Mouse (Mus musculus) urinary bladder, postnatal 36 days (tissue): ENCODE results near the gene Gata5.

Source experiments
- DNase-seq, 2 experiments: peaks; one replicate each; pipeline ENCODE4 v3.0.0; 2022; ENCODE audit warnings: low spot score in 2 of 2, mixed read lengths in 1 of 2

Gene Gata5

GRCm38 (mm10) chr2:180334551-180334986 is at the start of gene Gata5:
TSS of gene Gata5 (minus strand) at chr2:180334699.
- peak; percentile 52 to 71 for DNase-seq

- no peak for DNase-seq
These were observed 42.2 kb upstream of the Gata5 start for GRCm38 (mm10) chr2:180376730-180377129.

GRCm38 (mm10) chr2:180373256-180373655 is 38.8 kb upstream of the Gata5 start:
- no peak for DNase-seq

- no peak for DNase-seq
These were observed 33.9 kb upstream of the Gata5 start for GRCm38 (mm10) chr2:180368359-180368758.

- DNase-seq, result no peak
These were observed 32.9 kb upstream of the Gata5 start for GRCm38 (mm10) chr2:180367350-180367749.

GRCm38 (mm10) chr2:180363434-180363720 is 28.9 kb upstream of the Gata5 start:
- no peak for DNase-seq

GRCm38 (mm10) chr2:180362585-180363433 is 28.3 kb upstream of the Gata5 start:
- DNase-seq, result no peak

GRCm38 (mm10) chr2:180359062-180359461 is 24.6 kb upstream of the Gata5 start:
- no peak for DNase-seq

GRCm38 (mm10) chr2:180353338-180353737 is 18.8 kb upstream of the Gata5 start:
- DNase-seq, result no peak

GRCm38 (mm10) chr2:180350700-180351099 is 16.2 kb upstream of the Gata5 start:
- DNase-seq, result no peak

- DNase-seq, result peak; percentile 68 to 82
These were observed 12.5 kb upstream of the Gata5 start for GRCm38 (mm10) chr2:180346820-180347497.

- peak in 1 of 2 experiments; percentile 12 for DNase-seq
These were observed 8.6 kb upstream of the Gata5 start for GRCm38 (mm10) chr2:180343092-180343491.

- DNase-seq, result no peak
These were observed 7.7 kb upstream of the Gata5 start for GRCm38 (mm10) chr2:180342189-180342588.

GRCm38 (mm10) chr2:180341229-180341628 is 6.7 kb upstream of the Gata5 start:
- DNase-seq, result no peak

- no peak for DNase-seq
These were observed 5.4 kb upstream of the Gata5 start for GRCm38 (mm10) chr2:180339886-180340285.

- peak in 1 of 2 experiments; percentile 12 for DNase-seq
These were observed 535 bp downstream of the Gata5 start for GRCm38 (mm10) chr2:180333778-180334550.

GRCm38 (mm10) chr2:180329466-180329865 is 5.0 kb downstream of the Gata5 start:
- no peak for DNase-seq

GRCm38 (mm10) chr2:180322674-180323355 is 11.7 kb downstream of the Gata5 start:
- peak in 1 of 2 experiments; percentile 43 for DNase-seq

GRCm38 (mm10) chr2:180320216-180320615 is 14.3 kb downstream of the Gata5 start:
- no peak for DNase-seq

GRCm38 (mm10) chr2:180317591-180317990 is 16.9 kb downstream of the Gata5 start:
- no peak for DNase-seq

GRCm38 (mm10) chr2:180314292-180314691 is 20.2 kb downstream of the Gata5 start:
- no peak for DNase-seq

GRCm38 (mm10) chr2:180311147-180311546 is 23.4 kb downstream of the Gata5 start:
- no peak for DNase-seq
